Mouse (Mus musculus) liver, adult 2 months (tissue): ENCODE results near the gene Abhd14a.

Experiments used
- CTCF ChIP-seq: fragments of 200-500 bp; IDR thresholded peaks from 2 replicates; pipeline ENCODE4 v1.5.1; 2011; ENCODE audit warnings: low read depth, low read length, control low read depth
- POLR2A ChIP-seq: fragments of 200-500 bp; IDR thresholded peaks from 2 replicates; pipeline ENCODE4 v1.6.1; 2011; ENCODE audit warnings: low read length, control low read depth; ENCODE audit not compliant: insufficient read depth; ENCODE audit errors: extremely low read depth

DNA sequence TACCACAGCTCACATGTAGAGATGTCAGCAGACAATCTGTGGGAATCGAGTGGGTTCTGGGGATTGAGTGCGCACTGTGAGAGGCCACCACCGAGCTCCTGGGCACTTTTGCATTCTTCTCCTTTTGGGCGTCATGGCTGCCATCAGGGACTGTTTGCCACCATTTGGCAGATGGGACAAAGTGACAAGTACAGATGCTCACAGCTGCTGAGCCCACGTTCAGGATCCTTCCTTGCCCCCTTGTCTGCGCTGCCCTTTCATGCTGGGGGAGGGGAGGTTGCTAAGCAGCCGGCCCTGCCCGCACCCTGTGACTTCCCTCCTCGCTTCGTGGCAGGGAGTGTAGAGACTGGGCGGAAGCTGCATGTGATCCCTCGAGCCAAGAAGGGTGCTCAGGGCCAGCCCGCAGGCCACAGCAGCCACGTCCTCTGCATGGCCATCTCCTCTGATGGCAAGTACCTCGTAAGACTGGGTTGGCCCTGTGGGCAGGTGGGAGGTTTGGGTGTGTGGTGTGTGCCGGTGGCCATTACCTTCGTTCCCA, 35.2 kb upstream of the Abhd14a start:
- TF ChIP-seq POLR2A (no peak), CTCF (no peak)
